Mouse (Mus musculus): ENCODE measurements around the gene Tob1.

GRCm38 (mm10) chr11:94161867-94162581 is 49.2 kb upstream of the Tob1 start:
- TF ChIP-seq CTCF (IDR thresholded peaks at IDR 0.05; ENCODE audit: low read depth) (no peak), EP300 (optimal IDR thresholded peaks at IDR 0.05) (no peak)
